Mouse (Mus musculus) forebrain, embryonic 16.5 days (tissue): ENCODE results near the gene Nxt1. TPM values are rescaled to one million over a fixed set of nuclear protein-coding genes. Genes with fewer than 3 reads are reported as not detected.

Experiments used
- ATAC-seq: fragments of 200-750 bp; cut with Nextera tagmentation; 2 replicates; pipeline ENCODE4 v1.8.0; 2017; ENCODE audit warnings: mild to moderate bottlenecking, moderate library complexity
- H3K27ac ChIP-seq: fragments of 300-500 bp; sonication (generic); 2 replicates; pipeline ENCODE4 v1.5.1; 2014; ENCODE audit warnings: low read length, control low read depth
- H3K27me3 ChIP-seq: fragments of 300-500 bp; sonication (generic); replicated peaks from 2 replicates; pipeline ENCODE4 v1.6.1; 2014; ENCODE audit warnings: low read length; ENCODE audit not compliant: control insufficient read depth, insufficient read depth
- H3K36me3 ChIP-seq: fragments of 300-500 bp; sonication (generic); 2 replicates; pipeline ENCODE4 v1.6.1; 2014; ENCODE audit not compliant: control insufficient read depth, insufficient read depth
- H3K4me1 ChIP-seq: fragments of 300-500 bp; sonication (generic); replicated peaks from 2 replicates; pipeline ENCODE4 v1.6.1; 2014; ENCODE audit warnings: low read length; ENCODE audit not compliant: control insufficient read depth, insufficient read depth
- H3K4me2 ChIP-seq: fragments of 300-500 bp; sonication (generic); 2 replicates; pipeline ENCODE4 v1.6.1; 2014; ENCODE audit warnings: mild to moderate bottlenecking, low read length, control low read depth
- H3K4me3 ChIP-seq: fragments of 300-500 bp; sonication (generic); replicated peaks from 2 replicates; pipeline ENCODE4 v1.5.1; 2014; ENCODE audit warnings: mild to moderate bottlenecking, low read length, control low read depth
- H3K9ac ChIP-seq: fragments of 300-500 bp; sonication (generic); replicated peaks from 2 replicates; pipeline ENCODE4 v1.6.1; 2014; ENCODE audit warnings: low read depth, low read length, control low read depth
- H3K9me3 ChIP-seq: fragments of 300-500 bp; sonication (generic); 2 replicates; pipeline ENCODE4 v1.6.1; 2016; ENCODE audit warnings: low read length; ENCODE audit not compliant: control insufficient read depth
- WGBS: fragments of 180-500 bp; shearing (Covaris S2); extraction: QIAGEN DNeasy Blood & Tissue Kit; methylation state at CpG from one replicate; pipeline ENCODE4 v1.1.7; 2014; 5-methylcytosine and 5-hydroxymethylcytosine counted together
- polyA plus RNA-seq: library from polyadenylated mRNA; unstranded; fragments of >200 nt; fragmentation: Nextera tagmentation; extraction: Ambion mirVana; gene quantifications from 2 replicates; pipeline ENCODE4 v1.2.1, GENCODE M21; 2015

Nxt1 gene
- polyA plus RNA-seq, 1 experiment from 2014 or later: 54.6 TPM

DNA sequence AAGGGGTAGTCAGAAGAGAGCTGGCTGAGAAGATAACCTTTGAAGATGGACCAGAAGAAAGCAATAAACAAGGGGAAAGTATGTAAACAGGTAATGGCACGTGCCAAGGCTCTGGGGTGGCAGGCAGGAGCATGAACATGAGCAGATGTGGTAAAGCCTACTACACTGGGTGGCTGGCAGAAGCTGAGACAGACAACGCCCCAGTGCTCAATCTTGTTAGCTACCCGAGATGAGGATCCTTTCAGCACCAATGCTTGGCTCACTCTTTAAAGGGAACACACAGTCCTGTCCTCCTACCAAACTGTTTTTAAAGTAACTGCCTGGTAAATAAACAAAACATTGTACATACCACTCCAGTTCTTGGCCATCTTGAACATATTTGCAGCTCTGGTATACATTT, 39.9 kb downstream of the Nxt1 start:
- WGBS: 93% methylated on average over 3 of the region's 3 CpGs
- Histone ChIP-seq H3K27me3 (no peaks in the 10 kb centered on the region), H3K36me3 (peaks cover 4% of the 10 kb centered on the region; the same call in 1 of the 2 replicates), H3K4me3 (no peak overlapping the region), H3K27ac (no peak overlapping the region), H3K4me2 (no peak overlapping the region), H3K9ac (no peak overlapping the region), H3K9me3 (no peaks in the 10 kb centered on the region), H3K4me1 (no peaks in the 10 kb centered on the region)
- ATAC-seq: no peak

- Histone ChIP-seq H3K9ac (no peak overlapping the region), H3K27ac (no peak overlapping the region), H3K4me1 (no peaks in the 10 kb centered on the region), H3K36me3 (no peaks in the 10 kb centered on the region), H3K27me3 (no peaks in the 10 kb centered on the region), H3K4me2 (no peak overlapping the region), H3K4me3 (no peak overlapping the region), H3K9me3 (no peaks in the 10 kb centered on the region)
- ATAC-seq: no peak
- WGBS: 53% methylated on average over 2 of the region's 2 CpGs
These were observed 44.7 kb downstream of the Nxt1 start for GRCm38 (mm10) chr2:148717072-148717471.

- Histone ChIP-seq H3K36me3 (no peaks in the 10 kb centered on the region), H3K4me1 (no peaks in the 10 kb centered on the region), H3K4me2 (no peak overlapping the region), H3K9me3 (no peaks in the 10 kb centered on the region), H3K27ac (no peak overlapping the region), H3K4me3 (no peak overlapping the region), H3K27me3 (no peaks in the 10 kb centered on the region), H3K9ac (no peak overlapping the region)
- ATAC-seq: no peak
- 92% methylated on average over 2 of the region's 2 CpGs for WGBS
These were observed 47.0 kb downstream of the Nxt1 start for GRCm38 (mm10) chr2:148719271-148719995.

Other genes starting within 250 kb of the Nxt1 start
- 7.4 and 7.5 TPM in 2 replicates for gene Cd93, start 229.0 kb upstream of the Nxt1 start, polyA plus RNA-seq
- 23.0 and 24.3 TPM in 2 replicates for gene Gzf1, start 8.4 kb downstream of the Nxt1 start, polyA plus RNA-seq
- gene Napb, start 59.9 kb downstream of the Nxt1 start, polyA plus RNA-seq: 39.3 and 52.6 TPM in 2 replicates
- not detected in 2 replicates for gene Cstl1, start 77.8 kb downstream of the Nxt1 start, polyA plus RNA-seq
- gene Cst11, start 98.9 kb downstream of the Nxt1 start, polyA plus RNA-seq: not detected in 2 replicates
- gene 8030411F24Rik, start 109.4 kb downstream of the Nxt1 start, polyA plus RNA-seq: not detected in 2 replicates
- gene Cst12, start 116.8 kb downstream of the Nxt1 start, polyA plus RNA-seq: not detected in 2 replicates
- gene Cst8, start 126.2 kb downstream of the Nxt1 start, polyA plus RNA-seq: not detected in 2 replicates
- not detected in 2 replicates for gene Cst13, start 147.5 kb downstream of the Nxt1 start, polyA plus RNA-seq
- not detected in 2 replicates for gene Cst9, start 162.5 kb downstream of the Nxt1 start, polyA plus RNA-seq
- not detected in 2 replicates for gene 9230104L09Rik, start 192.4 kb downstream of the Nxt1 start, polyA plus RNA-seq
- gene Cst3, start 203.1 kb downstream of the Nxt1 start, polyA plus RNA-seq: 482 and 493 TPM in 2 replicates